Mouse (Mus musculus) megakaryocyte, embryonic 14.5 days (primary cell): ENCODE data around the gene Rpl23.

Experiments
- FLI1 ChIP-seq: IDR thresholded peaks from 2 replicates; pipeline ENCODE4 v1.6.1; 2012; ENCODE audit warnings: low read length, inconsistent platforms, mixed read lengths
- GATA1 ChIP-seq: IDR thresholded peaks from 3 replicates; pipeline ENCODE4 v1.6.1; 2012; ENCODE audit warnings: mixed read lengths, low read length, inconsistent platforms, borderline replicate concordance

GRCm38 (mm10) chr11:97742591-97742990, 39.6 kb downstream of the Rpl23 start:
- TF ChIP-seq GATA1 (no peak), FLI1 (no peak)
